Mouse (Mus musculus) MEL-GATA-1-ER (cell line): Measurements from ENCODE around the gene Gm44596.

Source experiments
- DNase-seq: peaks from one replicate; pipeline ENCODE4 v3.0.0-alpha.2; 2012; ENCODE audit warnings: low read depth; ENCODE audit errors: extremely low read depth

Gene Gm44596

DNA sequence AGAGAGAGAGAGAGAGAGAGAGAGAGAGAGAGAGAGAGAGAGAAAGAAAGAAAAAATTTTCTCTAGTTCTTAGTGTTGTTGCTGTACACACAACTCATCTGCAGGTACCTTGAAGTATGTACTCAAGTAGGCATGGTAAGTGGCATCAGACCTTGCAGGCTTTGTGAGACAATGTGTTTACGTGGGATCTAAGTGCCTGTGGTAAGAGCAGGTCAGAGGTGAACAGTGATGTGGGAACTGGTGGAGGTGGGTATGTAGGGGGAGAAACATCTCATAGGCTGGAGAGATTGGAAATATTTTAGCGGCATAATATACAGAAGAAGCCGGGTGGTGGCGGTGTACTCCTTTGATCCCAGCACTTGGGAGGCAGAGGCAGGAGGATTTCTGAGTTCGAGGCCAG, 52.3 kb downstream of the Gm44596 start:
- DNase-seq = no peak

DNA sequence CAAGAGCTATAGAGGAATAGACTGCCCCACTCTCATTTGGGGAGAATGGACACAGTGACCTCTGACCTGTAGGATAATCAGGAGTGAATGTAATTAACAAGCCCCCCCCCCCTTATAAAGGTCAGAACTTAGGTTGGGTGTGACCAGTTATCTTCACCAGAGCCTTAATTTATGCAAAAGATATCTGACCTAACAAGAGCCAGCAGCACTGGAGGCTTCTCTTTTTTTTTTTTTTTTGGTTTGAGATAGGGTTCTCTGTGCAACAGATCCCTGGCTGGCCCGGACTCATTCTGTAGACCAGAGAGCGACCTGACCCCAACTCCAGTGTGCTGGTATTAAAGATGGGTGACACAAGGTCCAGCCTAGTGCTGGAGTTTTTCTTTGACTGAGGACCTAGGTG, 54.0 kb downstream of the Gm44596 start:
- no peak for DNase-seq

DNA sequence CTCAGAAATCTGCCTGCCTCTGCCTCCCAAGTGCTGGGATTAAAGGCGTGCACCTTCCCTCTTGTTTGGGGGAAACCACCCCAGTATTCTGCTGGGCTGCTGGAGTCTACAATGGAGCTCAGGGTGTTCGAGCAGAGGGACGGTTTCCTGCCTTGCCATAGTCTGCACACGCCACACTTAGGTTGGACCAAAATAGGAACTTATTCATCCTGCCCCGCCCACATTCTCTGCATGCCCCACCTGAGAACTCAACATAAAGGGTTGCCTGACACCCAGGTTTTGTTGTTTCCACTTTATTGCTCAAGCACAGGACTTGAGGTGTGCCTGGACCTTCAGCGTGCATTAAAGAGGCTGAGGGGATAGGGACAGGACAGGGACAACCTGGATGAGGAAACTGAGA, 54.5 kb downstream of the Gm44596 start:
- no peak for DNase-seq

DNA sequence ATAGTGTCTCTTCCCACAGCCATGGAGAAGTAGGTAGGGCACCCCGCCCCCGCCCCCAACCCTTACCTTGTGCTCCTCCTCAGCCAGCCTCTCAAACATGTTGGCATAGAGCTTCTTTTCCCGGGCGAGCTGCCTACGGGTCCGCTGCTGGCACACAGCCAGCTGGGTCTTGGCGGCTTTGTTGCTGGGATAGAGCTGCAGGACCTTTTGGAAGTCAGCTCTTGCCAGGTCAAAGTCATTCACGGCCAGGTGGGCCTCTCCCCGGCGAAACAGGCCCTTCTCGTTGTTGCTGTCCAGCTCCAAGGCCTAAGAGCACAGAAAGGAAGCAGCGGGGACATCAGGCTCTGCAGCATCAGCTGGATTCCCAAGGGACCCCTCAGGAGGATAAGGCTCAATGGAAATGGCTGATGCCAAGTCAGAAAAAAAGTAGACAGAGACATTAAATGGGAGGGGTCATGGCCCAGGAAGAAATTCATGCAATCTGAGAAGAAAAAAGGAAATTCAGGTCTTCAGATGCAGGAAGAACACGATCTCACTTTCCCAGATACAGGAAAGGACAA, 57.1 kb downstream of the Gm44596 start:
- no peak for DNase-seq

DNA sequence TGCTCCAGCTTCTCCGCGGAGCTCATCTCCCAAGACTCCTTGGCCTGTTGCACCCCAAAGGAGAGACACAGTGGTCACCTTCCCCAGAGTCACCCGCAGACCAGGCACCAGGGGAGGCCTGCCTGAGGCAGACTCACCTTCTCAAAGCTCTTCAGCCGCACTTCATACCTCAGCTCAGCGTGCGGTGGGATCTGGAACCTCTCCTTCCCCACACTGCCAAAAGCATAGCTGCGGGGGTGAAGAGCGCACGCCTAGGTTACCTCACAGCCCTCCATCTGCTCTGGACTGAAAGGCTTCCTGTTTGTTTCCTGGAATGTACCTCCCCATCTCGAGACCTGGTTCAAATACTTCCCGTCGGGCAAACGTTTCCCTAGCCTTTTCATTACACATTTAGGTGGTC, 58.3 kb downstream of the Gm44596 start:
- DNase-seq = no peak

DNA sequence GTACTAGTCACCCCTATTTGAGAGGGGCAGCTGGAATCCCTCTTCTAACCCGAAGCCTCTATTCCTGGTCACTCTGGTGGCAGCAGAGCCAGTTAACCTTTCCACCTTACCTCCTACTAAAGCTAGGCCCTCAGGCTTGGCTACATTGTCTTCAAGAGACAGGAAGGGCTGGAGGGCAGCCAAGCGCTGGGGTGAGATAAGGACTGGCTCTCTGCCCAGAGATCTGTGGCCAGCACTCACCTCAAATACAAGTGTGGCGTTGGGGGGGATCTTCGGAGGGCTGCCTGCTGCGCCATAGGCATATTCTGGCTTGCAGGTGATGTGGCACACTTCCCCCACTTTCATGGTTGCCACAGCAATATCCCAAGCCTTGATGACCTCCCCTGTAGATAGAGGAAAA, 60.2 kb downstream of the Gm44596 start:
- peak; percentile 74 for DNase-seq

DNA sequence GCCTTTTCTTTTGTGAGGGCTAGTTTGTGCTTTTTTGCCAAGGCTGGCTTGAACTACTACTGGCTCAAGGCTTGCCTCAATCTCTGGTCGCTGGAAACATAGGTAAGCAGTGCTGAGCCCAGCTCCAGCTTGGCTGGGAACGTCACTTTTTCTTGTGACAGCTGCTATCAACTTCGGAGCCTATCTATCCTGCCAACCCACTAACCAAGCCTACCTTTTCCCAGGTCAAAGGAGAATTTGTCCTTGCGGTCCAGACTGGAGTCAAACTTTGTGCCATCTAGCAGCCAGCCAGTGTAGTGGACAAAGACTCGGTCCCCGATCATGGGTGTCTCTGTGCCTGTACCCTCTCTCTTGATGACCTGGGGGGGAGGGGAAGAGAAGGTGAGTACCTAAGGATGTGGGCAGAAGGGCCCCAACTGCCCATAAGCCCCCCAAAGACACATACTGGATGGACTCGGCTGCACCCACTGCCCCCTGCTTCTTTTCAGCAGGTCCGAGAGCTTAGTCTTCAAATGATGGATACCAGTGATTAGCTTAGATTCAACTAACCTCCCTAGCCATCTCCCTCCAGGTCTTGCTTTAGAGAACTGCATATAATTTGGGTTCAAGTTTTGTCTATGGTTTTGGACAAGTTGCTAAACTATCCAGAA, 61.2 kb downstream of the Gm44596 start:
- DNase-seq = no peak

DNA sequence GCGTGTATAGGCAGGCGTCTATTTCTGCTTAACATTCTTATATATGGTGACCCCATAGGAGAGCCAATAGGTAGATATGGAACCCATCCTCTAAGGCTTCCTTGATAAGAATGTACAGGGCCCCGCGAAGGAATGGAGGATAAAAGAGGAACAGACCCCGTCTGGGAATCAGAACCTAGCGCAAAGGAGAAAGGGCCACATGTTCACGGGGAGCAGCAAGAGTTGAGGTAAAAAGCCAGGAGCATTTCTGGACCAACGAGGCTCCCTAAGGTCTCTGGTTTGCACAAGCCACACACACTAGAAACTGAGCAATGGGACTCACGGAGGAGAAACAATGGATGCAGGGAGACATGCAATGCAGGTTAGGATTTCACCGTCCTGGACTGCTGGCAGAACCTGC, 62.0 kb downstream of the Gm44596 start:
- no peak for DNase-seq

DNA sequence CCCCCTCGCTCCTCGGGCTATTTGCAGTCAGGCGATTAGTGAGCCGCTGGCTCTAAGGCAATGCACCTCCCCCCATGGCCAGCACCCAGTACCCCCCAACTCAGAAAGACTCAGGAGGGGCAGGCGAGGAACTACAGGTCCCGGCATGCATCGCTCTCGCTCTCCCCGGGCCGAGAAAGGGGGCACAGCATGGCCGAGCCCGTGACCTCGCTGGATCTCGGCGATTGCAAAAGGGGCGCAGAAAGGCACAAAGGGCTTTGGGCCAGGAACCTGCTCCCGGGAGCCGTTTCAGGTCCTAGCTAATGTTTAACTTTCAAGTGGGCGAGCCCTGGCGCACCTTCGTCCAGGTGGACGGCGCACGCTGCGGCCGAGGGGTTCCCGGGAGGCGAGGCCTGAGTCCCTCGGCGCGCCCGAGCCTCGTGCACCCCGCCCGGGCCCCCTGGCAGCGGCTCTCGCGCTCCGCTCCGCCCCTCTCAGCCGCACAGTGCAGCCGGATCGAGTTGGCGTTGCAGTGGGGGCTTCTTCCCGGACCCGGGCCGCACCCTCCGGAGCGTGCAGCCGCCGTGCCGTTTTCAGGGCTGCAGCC, 62.5 kb downstream of the Gm44596 start:
- no peak for DNase-seq

DNA sequence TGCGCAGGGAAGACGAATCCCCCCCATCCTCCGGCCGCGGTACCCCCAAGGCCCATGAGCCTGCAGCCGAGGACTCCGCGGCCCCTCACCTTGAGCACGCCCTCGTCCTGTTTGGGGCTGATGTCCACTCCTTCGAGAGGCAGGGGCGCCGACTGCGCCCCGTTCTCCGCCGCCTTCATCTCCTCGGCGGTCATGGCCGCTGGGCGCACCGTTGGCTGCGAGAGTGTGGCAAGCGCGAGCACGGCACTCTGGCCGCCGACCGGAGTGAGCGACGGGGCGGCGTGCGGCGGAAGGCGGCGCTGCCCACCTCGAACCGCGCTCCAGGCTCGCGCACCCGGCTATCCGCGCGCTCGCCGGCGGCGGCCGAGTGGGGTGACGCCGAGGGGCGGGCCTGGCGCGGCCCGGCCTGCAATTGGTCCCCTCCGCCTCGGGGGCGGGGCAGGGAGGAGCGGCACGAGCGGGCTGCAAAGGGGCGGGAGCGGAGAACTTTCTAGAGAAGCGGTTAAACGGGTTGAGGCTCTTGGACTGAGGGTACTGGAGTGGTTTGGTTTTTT, 63.1 kb downstream of the Gm44596 start, which contains the start of gene Fkbp4:
Gene Fkbp4, minus strand, starts transcription at position 361 of the 554 bp plus-strand sequence.
- DNase-seq = peak; percentile 59

DNA sequence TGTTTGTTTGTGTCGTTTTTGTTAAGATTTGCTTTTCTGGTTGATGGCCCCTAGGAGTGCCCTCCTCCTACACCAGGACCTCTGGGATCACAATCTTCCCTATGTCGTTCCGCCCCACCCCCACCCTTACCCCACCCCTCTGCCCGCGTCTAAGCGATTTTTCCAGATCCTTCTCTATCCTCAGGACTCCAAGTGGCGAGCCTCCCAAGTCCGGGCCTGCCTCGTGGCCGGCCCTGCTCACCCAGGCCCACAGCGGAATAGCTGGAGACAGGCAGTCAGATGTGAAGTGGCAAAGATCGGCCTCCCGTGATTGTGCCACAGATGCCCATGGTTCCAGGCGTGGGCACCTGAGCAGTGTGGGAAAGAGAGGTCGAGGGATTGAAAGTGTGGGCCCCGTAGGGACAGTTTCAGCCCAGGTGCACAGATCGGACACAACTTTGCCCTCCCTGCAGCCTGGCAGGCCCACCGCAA, 63.6 kb downstream of the Gm44596 start:
- no peak for DNase-seq

DNA sequence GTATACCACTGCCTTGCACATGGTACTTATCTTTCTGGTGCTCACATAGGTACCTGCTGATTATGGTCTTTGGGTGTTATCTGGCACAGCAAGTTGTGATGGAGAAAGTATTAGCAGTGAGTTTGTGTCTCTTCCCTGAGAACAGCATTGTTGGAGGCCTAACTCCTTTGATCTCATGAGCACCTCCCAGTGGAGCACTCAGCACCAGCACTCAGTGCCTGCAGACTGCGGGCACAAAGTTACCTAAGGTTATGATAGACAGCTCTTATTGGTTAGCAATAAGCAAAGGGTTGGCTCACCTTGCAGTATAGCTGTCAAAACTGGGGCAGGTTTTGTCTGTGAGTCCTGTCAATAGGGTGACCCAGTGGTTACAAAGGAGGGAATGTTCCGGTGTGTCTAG, 64.9 kb downstream of the Gm44596 start:
- DNase-seq = no peak

DNA sequence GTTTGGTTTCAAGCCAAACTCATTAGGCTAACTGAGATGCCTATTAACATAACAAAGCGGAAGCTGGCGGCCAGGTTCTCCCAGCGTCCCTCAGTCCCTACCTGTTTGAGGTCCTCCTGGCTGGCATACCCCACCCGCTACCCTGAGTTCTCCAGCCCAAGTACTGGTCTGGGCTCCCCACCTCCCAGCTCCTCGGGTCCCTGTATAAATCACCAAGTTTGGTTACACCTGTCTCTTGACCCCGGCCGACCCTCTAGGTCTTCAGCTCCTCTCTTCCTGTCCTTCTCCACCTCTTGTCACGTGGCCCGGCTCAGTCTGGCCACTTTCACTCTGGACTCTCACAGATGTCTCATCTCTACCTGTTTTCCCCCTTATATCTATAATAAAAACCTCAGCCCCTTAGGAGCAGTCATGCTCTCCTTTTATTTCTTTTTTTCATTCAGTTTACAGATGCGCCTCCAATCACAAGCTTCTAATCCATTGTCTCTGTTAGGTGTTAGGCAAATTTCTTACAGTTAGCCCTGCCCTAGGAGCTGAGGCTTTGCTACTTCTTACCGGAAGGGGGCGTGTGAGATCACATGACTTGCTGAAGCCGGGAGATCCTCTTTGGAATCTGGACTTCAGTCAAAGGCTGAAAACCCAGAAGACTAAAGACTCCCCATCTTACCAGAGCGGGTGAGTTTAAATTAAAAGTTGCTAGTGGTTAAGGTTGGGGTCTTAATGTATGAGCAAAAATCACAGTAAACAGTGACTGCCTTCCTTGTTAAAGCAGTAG, 70.6 kb downstream of the Gm44596 start:
- no peak for DNase-seq

DNA sequence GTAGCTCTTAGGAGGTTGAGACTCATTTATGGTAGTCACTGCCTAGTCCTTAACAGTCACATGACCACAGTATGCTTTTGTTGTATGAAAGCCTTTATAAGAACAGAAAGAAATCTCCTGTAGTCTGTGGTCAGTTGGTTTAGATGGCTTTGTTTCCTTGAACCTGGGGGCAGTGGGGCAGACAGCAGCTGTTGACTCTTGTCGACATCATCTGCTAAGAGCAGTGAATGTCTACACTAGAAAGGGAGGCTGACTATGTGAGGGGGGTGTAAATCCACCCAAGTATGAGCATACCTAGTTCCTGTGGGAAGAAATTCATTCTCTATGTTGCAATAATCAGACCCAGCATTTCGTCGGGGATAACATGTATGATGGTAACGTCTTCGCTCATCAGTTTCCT, 71.8 kb downstream of the Gm44596 start:
- DNase-seq = no peak

DNA sequence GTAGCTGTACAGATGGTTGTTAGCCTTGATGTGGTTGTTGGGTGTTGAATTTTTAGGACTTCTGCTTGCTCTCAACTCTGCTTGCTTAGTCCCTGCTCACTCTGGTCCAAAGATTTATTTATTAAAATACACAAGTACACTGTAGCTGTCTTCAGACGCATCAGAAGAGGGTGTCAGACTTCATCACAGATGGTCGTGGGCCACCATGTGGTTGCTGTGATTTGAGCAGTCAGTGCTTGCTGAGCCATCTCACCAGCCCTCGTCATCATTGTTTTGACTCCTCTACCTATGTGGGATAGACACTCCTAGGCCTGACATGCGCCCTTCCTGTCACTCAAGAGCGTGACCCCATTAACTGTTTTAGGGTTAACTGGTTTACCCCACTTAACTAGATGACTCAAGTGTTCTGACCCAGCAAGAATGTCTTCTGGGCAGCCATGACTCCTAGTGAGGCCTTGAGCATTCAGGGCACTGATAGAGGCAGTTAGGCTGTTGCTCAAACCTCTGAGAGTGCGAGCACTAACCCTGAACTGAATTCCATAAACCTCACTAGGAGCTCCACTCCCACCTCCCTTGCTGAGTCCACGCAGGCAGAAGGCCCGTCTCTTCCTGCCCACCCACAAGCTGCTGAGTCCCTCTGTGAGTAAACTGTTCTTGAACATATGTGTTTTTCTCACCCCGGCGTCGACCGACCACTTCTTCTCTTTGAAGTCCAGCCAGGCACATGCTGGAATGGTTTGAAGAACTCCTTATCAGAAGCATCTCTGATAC, 80.7 kb downstream of the Gm44596 start:
- DNase-seq = no peak
